Mouse (Mus musculus) brain, embryonic 14.5 days (tissue): ENCODE results near the gene Pak3.

Experiments
- CTCF ChIP-seq: fragments of 200-500 bp; IDR thresholded peaks from 2 replicates; pipeline ENCODE4 v1.5.1; 2012; ENCODE audit warnings: inconsistent platforms, mild to moderate bottlenecking, moderate library complexity, borderline replicate concordance; ENCODE audit not compliant: insufficient read depth, insufficient read length; ENCODE audit errors: extremely low read depth
- POLR2A ChIP-seq: fragments of 200-500 bp; IDR thresholded peaks from 2 replicates; pipeline ENCODE4 v1.6.1; 2012; ENCODE audit warnings: mild to moderate bottlenecking, inconsistent platforms, borderline replicate concordance; ENCODE audit not compliant: poor library complexity, insufficient read depth, insufficient read length, severe bottlenecking; ENCODE audit errors: extremely low read depth

GRCm38 (mm10) chrX:143827212-143827611 lies 308.8 kb downstream of the Pak3 start, which contains the start of gene Capn6:
- TF ChIP-seq POLR2A (no peak), CTCF (no peak)
